Mouse (Mus musculus): ENCODE results near the gene Sdad1.
"Not testable (repeated sequence)": the region's sequence is repeated elsewhere in the genome, so short reads cannot be mapped to it uniquely, and the experiment has no call there.

Gene Sdad1

DNA sequence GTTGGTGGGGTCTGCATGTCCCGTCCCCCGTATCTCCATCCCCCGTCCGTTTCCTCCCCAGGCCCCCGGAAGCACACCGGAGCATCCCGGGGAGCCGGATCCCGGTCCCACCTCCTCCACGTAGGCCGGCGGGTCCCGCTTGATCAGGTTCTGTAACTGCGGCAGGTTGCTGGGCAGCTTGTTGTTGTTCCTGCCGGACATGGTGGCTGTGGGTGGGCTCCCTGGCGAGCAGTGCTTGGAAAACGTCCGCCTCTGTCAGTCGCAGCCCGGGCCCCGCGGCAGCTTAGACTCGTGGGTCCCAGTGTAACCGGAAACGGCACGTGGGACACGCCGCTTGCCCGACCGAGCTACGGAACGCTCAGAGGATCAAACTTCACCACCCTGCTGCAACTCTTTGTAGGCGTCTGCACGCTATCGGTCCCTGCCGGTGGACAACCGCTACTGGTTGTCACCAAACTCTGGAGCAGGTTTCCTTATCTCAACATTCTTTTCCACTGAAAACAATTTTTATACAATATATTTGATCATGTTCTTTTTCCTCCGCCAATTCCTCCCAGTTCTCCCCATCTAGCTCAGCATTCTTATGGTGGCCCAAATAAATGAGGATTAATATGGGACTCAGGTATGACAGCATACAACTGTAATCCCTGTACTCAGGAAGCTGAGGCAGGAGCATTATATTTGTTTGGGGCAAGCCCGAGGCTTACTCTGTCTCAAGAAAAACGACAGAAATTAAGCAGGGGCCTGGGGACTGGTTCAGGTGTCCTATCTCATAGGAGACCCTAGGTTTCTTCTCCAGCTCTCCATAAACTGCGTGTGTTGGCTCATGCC, at the start of gene Sdad1:
Gene Sdad1 (minus strand): TSS at position 799 of the 831 bp plus-strand sequence.
- peak; percentile 91 for DNase-seq (ENCODE audit: low read depth)

GRCm38 (mm10) chr5:92358767-92359455, 48.6 kb upstream of the Sdad1 start:
- DNase-seq (ENCODE audit: low read depth), result no peak

DNA sequence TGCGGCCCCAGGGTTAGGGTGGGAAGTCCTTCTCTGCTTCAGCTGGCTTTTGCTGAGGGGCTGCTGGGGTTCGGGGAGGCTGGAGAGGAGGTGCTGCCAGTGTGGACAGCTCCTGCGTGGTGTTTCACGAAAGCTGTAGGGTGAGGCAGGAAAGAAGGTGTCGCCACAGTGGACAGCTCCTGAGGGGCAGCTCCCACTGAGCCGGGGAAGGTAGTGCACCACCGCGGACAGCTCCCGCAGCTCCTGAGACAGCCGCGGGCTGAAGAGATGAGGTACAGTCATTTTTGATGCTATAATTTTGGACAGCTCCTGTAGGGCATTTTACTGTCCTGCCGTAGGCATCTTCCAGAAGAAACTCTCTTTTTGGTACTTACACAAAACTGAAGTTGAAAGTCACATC, 47.8 kb upstream of the Sdad1 start:
- no peak for DNase-seq (ENCODE audit: low read depth)

- no peak for DNase-seq (ENCODE audit: low read depth)
These were observed 43.2 kb upstream of the Sdad1 start for GRCm38 (mm10) chr5:92353517-92353916.

- not testable (repeated sequence) for DNase-seq (ENCODE audit: low read depth)
These were observed 42.4 kb upstream of the Sdad1 start for GRCm38 (mm10) chr5:92352716-92353115.

DNA sequence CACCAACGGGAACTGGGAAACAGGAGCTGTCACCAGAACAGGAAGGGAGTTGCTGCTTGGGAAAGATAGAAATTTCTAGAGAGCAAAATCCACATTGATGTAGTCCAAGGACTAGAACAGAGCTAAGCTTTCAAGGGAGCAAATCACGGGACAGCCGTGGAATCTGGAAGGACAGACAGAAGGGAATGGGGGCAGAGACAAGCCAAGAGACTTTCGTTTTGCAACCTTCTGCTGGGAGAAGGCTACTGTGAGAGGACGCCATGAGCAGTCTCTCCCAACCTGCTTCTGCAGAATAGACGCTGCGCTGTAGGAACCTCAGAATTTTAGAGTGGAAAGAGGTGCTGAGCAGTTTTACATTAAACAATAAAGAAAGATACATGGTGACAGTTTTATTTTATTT, 39.5 kb upstream of the Sdad1 start:
- no peak for DNase-seq (ENCODE audit: low read depth)

DNA sequence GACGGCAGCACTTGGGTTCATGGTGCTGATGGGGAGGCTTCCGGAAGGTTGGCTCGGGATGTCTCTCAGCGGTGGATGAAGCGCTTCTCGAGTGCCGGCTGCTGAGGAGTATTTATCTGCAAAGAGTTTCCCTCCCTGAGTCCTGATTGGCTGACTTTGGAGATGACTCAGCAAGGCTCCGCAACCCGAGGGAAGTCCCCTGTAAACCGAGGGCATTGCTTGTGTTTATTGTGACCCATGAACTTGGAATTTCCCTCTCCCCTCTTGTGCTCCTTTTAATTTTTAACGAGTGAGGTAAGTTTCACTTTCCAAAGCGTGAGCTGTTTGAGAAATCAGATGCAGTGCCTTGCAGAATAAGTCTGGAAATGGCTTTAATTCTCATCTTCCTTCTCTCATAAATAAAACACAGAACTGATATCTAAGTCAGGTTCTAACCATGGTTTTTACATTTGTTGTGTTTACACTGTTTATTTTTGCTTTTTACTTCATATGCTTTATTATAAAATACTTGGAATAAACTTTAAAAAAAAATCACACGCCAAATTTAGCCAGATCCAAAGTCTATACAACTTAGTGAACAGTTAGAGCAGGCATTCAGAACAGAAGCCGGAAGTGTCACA, 38.6 kb upstream of the Sdad1 start, which contains the start of gene Cxcl10:
Gene Cxcl10 (minus strand): TSS at position 96 of the 620 bp plus-strand sequence.
- DNase-seq (ENCODE audit: low read depth), result peak; percentile 79

DNA sequence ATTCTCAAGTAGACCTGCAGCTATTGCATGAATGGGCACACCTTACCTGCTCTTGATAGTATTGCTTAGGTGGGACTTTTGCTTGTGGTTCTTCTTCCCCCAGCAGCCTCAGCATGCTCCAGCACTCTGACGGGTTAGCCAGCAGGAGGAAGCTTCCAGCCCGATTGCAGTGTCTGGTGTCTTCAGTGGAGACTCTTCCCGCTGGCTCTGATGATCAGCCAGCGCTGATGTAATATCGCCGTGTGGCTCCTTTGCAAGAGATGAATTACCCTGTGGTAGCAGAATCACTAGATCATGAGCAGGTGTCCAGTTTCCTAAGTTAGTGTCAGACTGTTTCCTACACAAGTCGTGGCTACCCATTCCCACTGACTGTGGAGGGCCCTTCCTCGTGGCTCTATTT, 34.7 kb upstream of the Sdad1 start:
- DNase-seq (ENCODE audit: low read depth), result no peak

DNA sequence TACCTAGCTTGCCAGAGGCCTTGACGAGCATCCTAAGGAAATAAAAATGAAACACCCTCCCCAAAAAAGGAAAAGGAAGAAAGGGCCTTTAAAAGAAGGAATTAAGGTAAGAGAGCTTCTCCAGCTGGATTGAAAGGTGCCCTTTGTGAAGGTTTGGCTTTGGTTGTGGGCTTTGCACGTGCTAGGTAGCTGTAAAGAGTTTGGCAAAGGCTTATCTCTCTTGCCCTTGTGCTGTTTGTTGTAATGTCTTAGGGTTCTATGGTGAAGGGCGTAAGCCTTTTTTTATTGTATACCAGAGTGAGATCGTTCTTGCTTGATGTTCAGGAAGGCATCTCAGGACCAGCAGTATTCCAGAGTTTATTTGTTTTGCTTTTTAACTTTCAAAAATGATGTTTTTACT, 30.3 kb upstream of the Sdad1 start:
- no peak for DNase-seq (ENCODE audit: low read depth)

DNA sequence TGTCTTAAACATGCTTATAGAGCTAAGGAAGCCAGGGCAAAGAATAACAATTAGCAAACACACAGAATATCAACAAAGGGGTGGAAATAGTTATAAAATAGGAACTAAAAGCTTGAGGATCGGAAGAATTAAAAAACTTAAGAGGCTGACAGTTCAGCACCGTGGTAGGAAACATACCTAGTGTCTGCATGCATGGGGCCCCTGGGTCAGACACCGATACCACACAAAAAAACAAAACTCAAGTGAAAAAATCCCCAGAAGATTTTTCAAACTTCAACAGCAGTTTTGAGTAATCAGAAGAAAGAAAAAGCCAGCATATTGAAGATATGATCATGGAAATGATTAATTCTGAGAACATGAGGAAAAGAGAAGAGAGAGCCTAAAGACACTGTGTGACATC, 26.5 kb upstream of the Sdad1 start:
- DNase-seq (ENCODE audit: low read depth), result no peak

DNA sequence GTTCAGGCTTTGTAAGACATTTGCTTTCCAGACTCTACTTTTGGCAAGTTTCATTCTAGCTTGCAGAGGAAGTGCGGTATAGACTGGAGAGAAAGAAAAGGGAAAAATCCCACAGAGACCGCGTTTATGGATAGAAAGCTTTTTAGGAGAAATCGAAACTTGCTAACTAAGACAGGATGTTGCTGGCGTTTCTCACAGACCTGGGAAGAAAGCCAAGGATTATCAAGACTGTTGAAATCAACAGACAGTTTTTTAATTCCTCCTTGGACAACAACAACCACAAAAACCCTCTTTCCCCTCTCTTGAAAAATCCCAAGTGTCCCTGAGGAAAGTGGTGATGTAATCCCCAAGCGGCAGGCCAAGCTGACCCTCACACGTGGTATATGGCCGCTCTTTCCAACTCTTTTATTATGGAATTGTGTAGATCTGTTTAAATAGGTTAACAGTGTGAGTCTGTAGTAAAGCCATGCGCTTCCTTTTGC, 22.1 kb upstream of the Sdad1 start:
- DNase-seq (ENCODE audit: low read depth), result no peak

- no peak for DNase-seq (ENCODE audit: low read depth)
These were observed 21.5 kb upstream of the Sdad1 start, which contains the start of gene Art3 for GRCm38 (mm10) chr5:92331635-92332338. TSS of gene Art3 (plus strand) at chr5:92331827.

- DNase-seq (ENCODE audit: low read depth), result no peak
These were observed 20.8 kb upstream of the Sdad1 start for GRCm38 (mm10) chr5:92331122-92331521.

DNA sequence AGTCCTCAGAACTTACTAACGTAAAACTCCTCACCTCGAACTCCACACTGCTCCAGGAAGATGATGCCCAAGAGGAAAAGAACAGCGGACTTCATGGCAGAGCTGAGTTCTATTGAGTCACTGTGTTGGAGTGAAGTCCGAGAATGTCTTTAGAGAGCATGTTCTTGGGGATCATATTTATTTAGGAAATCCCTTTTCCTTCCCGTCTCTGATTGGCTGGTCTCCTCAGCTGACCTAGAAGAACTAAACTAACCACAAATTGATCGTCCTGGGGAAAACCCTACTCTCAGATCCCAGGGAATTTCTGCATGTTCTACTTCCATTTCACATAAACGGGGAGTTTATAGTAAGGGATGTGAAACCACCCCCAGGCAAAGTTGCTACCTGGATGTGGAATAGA, 17.6 kb upstream of the Sdad1 start, which contains the start of gene Cxcl9:
Gene Cxcl9 (minus strand): TSS at position 151 of the 400 bp plus-strand sequence.
- no peak for DNase-seq (ENCODE audit: low read depth)

DNA sequence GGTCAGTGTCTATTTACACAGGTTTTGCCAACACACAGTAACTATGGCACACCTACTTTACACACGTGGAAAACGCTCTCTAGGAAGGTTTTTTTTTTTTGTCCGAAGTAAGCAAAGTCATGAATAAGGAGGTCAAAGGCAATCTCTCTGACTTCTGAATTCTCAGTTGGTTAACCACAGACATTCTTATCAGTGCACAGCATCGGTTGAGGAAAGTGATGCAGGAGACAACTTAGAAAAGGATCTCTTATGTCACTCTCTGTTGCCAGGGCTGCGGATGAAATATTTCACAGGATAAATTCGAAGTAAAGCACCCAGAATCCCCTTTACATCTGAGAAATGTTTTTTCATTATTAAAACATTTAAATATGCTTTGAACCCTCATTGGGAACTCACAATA, 17.1 kb upstream of the Sdad1 start:
- no peak for DNase-seq (ENCODE audit: low read depth)

DNA sequence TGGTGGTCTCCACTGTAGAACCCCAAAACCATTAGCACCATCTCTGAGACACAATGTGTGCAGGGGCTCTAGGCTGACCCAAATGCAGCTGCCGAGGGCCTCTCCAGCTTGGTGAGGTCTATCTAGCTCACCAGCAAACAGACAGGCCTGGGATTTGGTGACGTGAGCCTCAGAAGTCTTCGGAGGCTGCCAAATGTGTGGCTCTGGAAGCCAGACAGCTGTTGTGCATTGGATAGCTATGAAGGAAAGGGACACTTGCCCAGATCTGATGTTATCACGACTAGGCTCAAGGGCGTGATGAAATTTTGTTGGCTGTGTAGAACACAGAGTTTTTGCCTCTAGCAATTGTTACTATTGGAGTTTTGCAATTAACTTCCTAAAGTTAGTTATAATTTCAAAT, 13.0 kb upstream of the Sdad1 start:
- no peak for DNase-seq (ENCODE audit: low read depth)

DNA sequence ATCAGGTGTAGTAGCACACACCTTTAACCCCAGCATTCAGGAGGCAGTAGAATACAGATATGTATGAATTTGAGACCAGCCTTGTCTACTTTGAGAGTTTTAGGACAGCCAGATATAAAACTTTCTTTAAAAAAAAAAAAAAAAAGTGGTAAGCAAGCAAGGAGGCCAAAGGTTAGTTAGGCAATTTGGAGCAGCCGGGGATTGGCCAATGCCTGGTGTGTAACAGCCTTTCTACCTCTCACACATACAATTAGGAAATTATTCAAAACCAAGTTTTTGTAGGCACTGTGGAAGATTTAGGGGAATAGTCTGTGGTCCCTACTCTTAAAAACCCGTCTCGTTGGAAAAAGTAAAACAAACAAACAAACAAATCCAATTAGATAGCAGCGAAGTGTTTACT, 12.3 kb upstream of the Sdad1 start:
- DNase-seq (ENCODE audit: low read depth), result no peak

DNA sequence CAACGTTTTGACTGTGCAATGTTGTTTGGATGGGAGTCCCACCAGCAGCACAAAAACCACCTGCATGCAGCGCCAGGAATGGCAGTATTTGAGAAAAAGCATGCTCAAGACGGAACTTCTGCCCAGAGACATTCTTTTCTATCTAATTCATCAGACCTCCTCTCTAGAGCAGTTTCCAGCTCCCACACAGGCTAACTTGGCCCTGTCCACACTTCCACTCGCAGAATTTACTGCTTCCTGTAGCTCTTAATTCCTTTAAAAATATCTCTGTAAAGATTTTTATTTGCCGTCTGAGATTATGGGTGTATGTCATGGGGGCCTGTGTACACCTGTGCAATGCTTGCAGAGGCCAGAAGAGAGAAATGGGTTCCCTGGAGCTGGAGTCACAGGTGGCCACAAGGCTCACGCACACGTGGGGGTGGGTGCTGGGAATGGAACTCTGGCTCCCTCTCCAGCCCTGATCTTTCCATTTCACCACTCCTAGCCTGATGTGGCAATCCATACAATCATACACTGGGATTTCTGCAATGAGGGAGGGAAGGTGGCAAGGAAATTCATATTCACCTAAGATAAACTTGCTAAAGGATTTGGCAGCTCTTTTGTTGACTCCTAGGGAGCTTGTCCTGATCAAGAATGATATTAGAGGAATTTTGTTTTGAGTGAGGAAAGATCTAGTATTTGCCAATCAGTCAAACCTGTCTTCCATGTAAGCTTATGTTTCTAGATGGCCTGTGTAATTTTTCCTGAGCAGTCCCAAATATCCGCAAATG, 11.5 kb upstream of the Sdad1 start:
- no peak for DNase-seq (ENCODE audit: low read depth)

- DNase-seq (ENCODE audit: low read depth), result no peak
These were observed 8.3 kb upstream of the Sdad1 start for GRCm38 (mm10) chr5:92318596-92318995.

- no peak for DNase-seq (ENCODE audit: low read depth)
These were observed 7.8 kb upstream of the Sdad1 start for GRCm38 (mm10) chr5:92318119-92318518.

GRCm38 (mm10) chr5:92313776-92314175, 3.5 kb upstream of the Sdad1 start:
- DNase-seq (ENCODE audit: low read depth), result no peak

Data from c-Kit-positive CD71-positive TER-119-negative erythroid progenitor cells, embryonic 14.5 days (primary cell).